Mouse (Mus musculus) embryonic facial prominence, embryonic 13.5 days (tissue): ENCODE results near the gene Gsto1. TPM values are rescaled to one million over a fixed set of nuclear protein-coding genes. Genes with fewer than 3 reads are reported as not detected.

Experiments
- ATAC-seq: fragments of 200-750 bp; cut with Nextera tagmentation; 2 replicates; pipeline ENCODE4 v1.8.0; 2017; ENCODE audit warnings: low read depth; ENCODE audit not compliant: insufficient number of reproducible peaks, insufficient read depth, low FRiP score, low TSS enrichment
- H3K27ac ChIP-seq: fragments of 300-500 bp; sonication (generic); 2 replicates; pipeline ENCODE4 v1.5.1; 2015; ENCODE audit warnings: moderate library complexity, mild to moderate bottlenecking, inconsistent platforms
- H3K27me3 ChIP-seq: fragments of 300-500 bp; sonication (generic); 2 replicates; pipeline ENCODE4 v1.6.1; 2015; ENCODE audit warnings: mild to moderate bottlenecking, inconsistent platforms
- H3K36me3 ChIP-seq: fragments of 300-500 bp; sonication (generic); 2 replicates; pipeline ENCODE4 v1.6.1; 2015; ENCODE audit warnings: mild to moderate bottlenecking, inconsistent platforms
- H3K4me1 ChIP-seq: fragments of 300-500 bp; sonication (generic); 2 replicates; pipeline ENCODE4 v1.6.1; 2015; ENCODE audit warnings: inconsistent platforms
- H3K4me2 ChIP-seq: fragments of 300-500 bp; sonication (generic); 2 replicates; pipeline ENCODE4 v1.6.1; 2015; ENCODE audit warnings: moderate library complexity, mild to moderate bottlenecking, inconsistent platforms
- H3K4me3 ChIP-seq: fragments of 300-500 bp; sonication (generic); 2 replicates; pipeline ENCODE4 v1.5.1; 2015; ENCODE audit warnings: mild to moderate bottlenecking, inconsistent platforms
- H3K9ac ChIP-seq: fragments of 300-500 bp; sonication (generic); 2 replicates; pipeline ENCODE4 v1.6.1; 2015; ENCODE audit warnings: mild to moderate bottlenecking, inconsistent platforms
- H3K9me3 ChIP-seq: fragments of 300-500 bp; sonication (generic); 2 replicates; pipeline ENCODE4 v1.6.1; 2016; ENCODE audit warnings: inconsistent platforms
- WGBS: fragments of 180-500 bp; shearing (Covaris S2); methylation state at CpG from one replicate; pipeline ENCODE4 v1.1.7; 2015; ENCODE audit warnings: mixed read lengths; 5-methylcytosine and 5-hydroxymethylcytosine counted together
- polyA plus RNA-seq: library from polyadenylated mRNA; unstranded; fragments of >200 nt; fragmentation: Nextera tagmentation; extraction: Ambion mirVana; gene quantifications from 2 replicates; pipeline ENCODE4 v1.2.1, GENCODE M21; 2015

The Gsto1 gene
- polyA plus RNA-seq, 1 experiment from 2014 or later = 149 TPM

- no peaks in the 10 kb centered on the region for H3K9me3 ChIP-seq
- no peak overlapping the region for H3K4me2 ChIP-seq
- no peak overlapping the region for H3K9ac ChIP-seq
- H3K27ac ChIP-seq = no peak overlapping the region
- peaks cover 22% of the 10 kb centered on the region for H3K4me1 ChIP-seq
- no peaks in the 10 kb centered on the region for H3K27me3 ChIP-seq
- WGBS = 26% methylated on average over 11 of the region's 11 CpGs
- no peak overlapping the region for H3K4me3 ChIP-seq
- ATAC-seq = no peak
- no peaks in the 10 kb centered on the region for H3K36me3 ChIP-seq
Measured at GRCm38 (mm10) chr19:47882151-47882881, 27.5 kb downstream of the Gsto1 start.

- 43% methylated on average over 9 of the region's 9 CpGs for WGBS
Measured at GRCm38 (mm10) chr19:47882882-47883254, 28.1 kb downstream of the Gsto1 start.

GRCm38 (mm10) chr19:47884296-47885085 lies 29.7 kb downstream of the Gsto1 start:
- Histone ChIP-seq H3K27ac (no peak overlapping the region), H3K9ac (no peak overlapping the region), H3K4me2 (no peak overlapping the region), H3K9me3 (no peaks in the 10 kb centered on the region), H3K27me3 (no peaks in the 10 kb centered on the region), H3K4me1 (peaks cover 22% of the 10 kb centered on the region), H3K4me3 (no peak overlapping the region), H3K36me3 (no peaks in the 10 kb centered on the region)
- WGBS = 65% methylated on average over 13 of the region's 13 CpGs
- ATAC-seq = no peak

More at GRCm38 (mm10) chr19:47882882-47883254, 28.1 kb downstream of the Gsto1 start:
- no peak for ATAC-seq
- no peak overlapping the region for H3K4me3 ChIP-seq
- H3K27me3 ChIP-seq = no peaks in the 10 kb centered on the region
- H3K4me1 ChIP-seq = peaks cover 22% of the 10 kb centered on the region
- no peaks in the 10 kb centered on the region for H3K36me3 ChIP-seq
- H3K4me2 ChIP-seq = no peak overlapping the region
- H3K9me3 ChIP-seq = no peaks in the 10 kb centered on the region
- H3K27ac ChIP-seq = no peak overlapping the region
- no peak overlapping the region for H3K9ac ChIP-seq

DNA sequence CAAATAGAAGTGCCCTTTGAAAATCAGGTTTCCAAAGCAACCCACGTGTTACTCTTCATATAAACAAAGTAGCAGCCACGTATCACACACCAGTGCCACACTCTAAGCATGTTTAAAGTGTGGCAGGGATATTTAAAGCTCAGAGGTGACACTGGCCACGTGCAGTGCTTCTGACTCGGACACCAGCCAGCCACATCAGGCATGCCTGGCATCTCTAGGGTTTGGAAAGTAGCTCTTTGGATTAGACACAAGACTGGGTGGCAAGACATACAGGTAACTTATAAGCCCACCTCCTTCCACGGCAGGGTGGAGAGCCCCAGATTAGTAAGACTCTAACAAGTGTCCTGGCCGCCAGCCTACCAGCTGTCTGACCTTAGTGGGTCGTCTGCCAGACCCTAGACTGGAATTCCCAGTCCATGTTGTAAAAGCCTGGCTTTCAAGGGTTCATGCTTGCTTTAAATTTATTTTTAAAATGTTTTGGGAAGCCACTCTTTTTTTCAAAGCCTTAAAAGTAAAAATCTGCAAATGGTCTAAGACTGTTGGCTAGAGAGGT lies 30.5 kb downstream of the Gsto1 start:
- Histone ChIP-seq H3K4me2 (no peak overlapping the region), H3K4me3 (no peak overlapping the region), H3K36me3 (no peaks in the 10 kb centered on the region), H3K4me1 (peaks cover 22% of the 10 kb centered on the region), H3K27me3 (no peaks in the 10 kb centered on the region), H3K9me3 (no peaks in the 10 kb centered on the region), H3K27ac (no peak overlapping the region), H3K9ac (no peak overlapping the region)
- no peak for ATAC-seq
- WGBS = 67% methylated on average over 7 of the region's 7 CpGs

DNA sequence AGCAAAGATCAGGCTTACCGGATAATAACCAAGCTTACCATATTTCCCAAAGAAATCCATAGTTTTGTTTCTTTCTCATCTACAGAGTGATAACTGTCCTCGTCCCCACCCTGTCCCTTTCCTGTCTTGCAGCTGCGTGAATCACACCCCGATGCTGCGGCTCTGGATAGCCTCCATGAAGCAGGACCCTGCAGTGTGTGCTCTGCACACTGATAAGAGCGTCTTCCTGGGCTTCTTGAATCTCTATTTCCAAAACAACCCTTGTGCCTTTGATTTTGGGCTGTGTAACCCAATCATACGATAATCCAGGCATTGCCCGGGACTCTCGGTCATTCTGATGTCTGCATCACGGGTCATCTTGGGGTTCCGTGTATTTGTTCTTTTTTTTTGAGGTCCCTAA lies 31.1 kb downstream of the Gsto1 start:
- Histone ChIP-seq H3K9ac (no peak overlapping the region), H3K9me3 (no peaks in the 10 kb centered on the region), H3K4me1 (peaks cover 24% of the 10 kb centered on the region), H3K27ac (no peak overlapping the region), H3K27me3 (no peaks in the 10 kb centered on the region), H3K4me3 (no peak overlapping the region), H3K4me2 (no peak overlapping the region), H3K36me3 (no peaks in the 10 kb centered on the region)
- 88% methylated on average over 11 of the region's 11 CpGs for WGBS
- no peak for ATAC-seq

DNA sequence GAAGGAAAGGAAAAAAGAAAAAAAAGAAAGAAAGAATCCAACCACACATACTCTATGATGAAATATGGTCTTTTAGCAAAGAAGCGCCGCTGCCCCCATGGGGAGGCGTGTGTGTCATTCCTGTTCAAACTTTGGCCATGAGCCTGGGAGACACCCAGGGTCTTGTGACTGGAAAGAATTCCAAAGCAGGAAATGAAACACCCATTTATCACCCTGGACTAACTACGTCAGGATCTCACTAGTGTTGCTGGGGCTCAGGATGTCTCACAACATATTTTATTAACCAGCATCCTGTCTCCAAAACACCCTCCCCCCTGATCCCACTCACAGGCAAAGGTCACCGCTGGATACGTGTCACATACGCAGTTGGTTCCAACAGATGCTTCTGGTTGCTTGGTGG lies 31.8 kb downstream of the Gsto1 start:
- Histone ChIP-seq H3K27ac (no peak overlapping the region), H3K4me1 (peaks cover 31% of the 10 kb centered on the region), H3K4me2 (no peak overlapping the region), H3K36me3 (no peaks in the 10 kb centered on the region), H3K4me3 (no peak overlapping the region), H3K9ac (no peak overlapping the region), H3K27me3 (no peaks in the 10 kb centered on the region), H3K9me3 (no peaks in the 10 kb centered on the region)
- WGBS = 69% methylated on average over 7 of the region's 7 CpGs
- ATAC-seq = no peak

DNA sequence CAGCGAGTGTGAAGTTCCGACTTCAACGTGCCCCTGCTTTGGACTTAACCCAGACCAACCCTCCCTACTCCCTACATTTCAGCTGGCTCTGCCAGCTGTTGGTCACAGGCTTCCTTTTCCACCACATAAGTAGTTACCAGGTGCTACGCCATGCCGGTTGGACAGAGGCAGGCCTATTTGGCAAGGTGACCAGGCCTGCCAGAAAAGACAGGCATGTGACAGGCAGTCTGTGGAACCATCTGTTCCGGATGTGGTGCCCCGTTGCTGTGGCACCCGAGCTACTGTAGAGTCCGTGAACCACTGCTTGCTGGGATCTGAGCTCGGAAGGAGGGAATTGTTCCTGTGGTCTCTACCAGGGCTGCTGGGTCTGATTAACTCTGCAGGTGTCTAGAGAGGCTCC lies 32.6 kb downstream of the Gsto1 start:
- Histone ChIP-seq H3K27ac (no peak overlapping the region), H3K27me3 (no peaks in the 10 kb centered on the region), H3K36me3 (no peaks in the 10 kb centered on the region), H3K4me2 (no peak overlapping the region), H3K9ac (no peak overlapping the region), H3K4me1 (peaks cover 31% of the 10 kb centered on the region), H3K9me3 (no peaks in the 10 kb centered on the region), H3K4me3 (no peak overlapping the region)
- no peak for ATAC-seq
- 82% methylated on average over 10 of the region's 10 CpGs for WGBS

GRCm38 (mm10) chr19:47888037-47888436 lies 33.3 kb downstream of the Gsto1 start:
- peaks cover 26% of the 10 kb centered on the region for H3K4me1 ChIP-seq
- whole genome bisulfite sequencing = 90% methylated on average over 8 of the region's 8 CpGs
- no peak overlapping the region for H3K4me2 ChIP-seq
- no peak overlapping the region for H3K9ac ChIP-seq
- no peaks in the 10 kb centered on the region for H3K27me3 ChIP-seq
- no peak overlapping the region for H3K27ac ChIP-seq
- H3K9me3 ChIP-seq = no peaks in the 10 kb centered on the region
- no peak overlapping the region for H3K4me3 ChIP-seq
- ATAC-seq = no peak
- H3K36me3 ChIP-seq = peaks cover 4% of the 10 kb centered on the region; the same call in 1 of the 2 replicates

DNA sequence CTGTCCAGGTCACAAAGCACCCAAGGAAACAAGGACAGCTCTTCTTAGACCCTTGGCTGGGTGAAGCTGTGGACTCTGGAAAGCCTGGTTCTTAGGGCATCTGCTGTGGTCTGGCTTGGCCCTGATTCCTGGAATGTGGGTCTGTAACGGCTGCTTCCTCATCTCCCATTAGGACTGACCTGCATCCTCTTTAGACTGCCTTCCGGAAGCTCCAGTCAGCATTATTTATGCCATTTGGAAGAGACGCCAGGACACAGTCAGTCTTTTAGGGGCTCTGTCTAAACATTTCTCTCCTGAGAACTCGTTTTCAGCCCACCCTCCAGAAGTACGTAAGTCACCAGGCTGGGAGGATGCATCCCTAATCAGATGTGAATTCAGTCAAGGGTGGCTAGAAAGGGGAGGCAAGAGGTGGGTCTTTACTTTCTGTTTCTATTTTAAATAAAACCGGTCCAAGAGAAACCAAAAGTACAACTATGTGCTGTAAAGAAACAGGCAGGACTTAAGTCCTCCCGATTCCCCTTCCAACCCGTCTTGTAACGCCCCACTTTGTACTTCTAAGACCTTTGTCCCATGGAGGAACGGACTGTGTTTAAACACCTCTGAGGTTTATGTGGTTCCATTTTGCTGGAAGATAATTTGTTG lies 35.8 kb downstream of the Gsto1 start:
- Histone ChIP-seq H3K4me1 (peaks cover 13% of the 10 kb centered on the region; the same call in 1 of the 2 replicates), H3K27ac (0 out of 2 replicates have a peak overlapping the region, but pooled peaks have one; percentile 22), H3K36me3 (peaks cover 26% of the 10 kb centered on the region), H3K4me2 (no peak overlapping the region), H3K9ac (no peak overlapping the region), H3K27me3 (no peaks in the 10 kb centered on the region), H3K4me3 (no peak overlapping the region), H3K9me3 (no peaks in the 10 kb centered on the region)
- ATAC-seq = no peak
- 69% methylated on average over 10 of the region's 10 CpGs for WGBS

DNA sequence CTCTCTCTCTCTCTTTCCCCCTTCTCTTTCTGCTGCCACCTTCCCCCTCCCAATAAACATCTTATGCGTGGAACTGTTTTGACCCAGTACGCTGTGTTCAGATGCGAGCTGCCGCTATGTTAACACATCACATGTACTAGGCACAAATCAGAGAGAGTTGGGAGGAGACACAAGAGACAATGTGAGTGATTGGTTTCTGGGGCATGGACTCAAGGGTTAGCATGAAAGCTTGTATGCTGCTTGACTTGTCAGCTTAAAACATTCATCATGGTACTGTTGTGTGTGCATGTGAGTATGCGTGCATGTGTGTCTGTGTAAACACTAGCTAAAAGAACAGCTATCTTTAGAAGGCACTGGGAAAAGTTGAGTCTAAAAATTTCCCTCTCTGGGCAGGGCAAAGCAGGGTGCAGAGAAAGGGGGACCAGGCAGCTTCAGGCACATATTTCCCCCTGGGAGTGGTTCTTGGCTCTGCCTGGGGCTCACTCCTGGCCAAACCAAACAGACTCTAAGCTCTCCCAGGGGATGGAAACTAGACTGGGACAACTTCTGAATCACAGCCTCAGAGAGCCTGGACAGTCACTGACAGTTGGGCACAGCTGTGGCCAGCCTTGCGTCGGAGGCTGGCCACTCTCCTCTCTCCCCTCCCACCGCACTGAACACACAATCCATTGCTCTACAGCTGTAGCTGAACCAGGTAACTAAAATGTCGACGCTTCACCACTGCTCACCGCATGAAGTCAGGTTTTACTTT lies 37.0 kb downstream of the Gsto1 start:
- no peak for ATAC-seq

GRCm38 (mm10) chr19:47893092-47893491 lies 38.3 kb downstream of the Gsto1 start:
- no peak overlapping the region for H3K4me2 ChIP-seq
- H3K9me3 ChIP-seq = no peaks in the 10 kb centered on the region
- peaks cover 51% of the 10 kb centered on the region for H3K36me3 ChIP-seq
- H3K4me1 ChIP-seq = peaks cover 13% of the 10 kb centered on the region; the same call in 1 of the 2 replicates
- H3K27me3 ChIP-seq = no peaks in the 10 kb centered on the region
- H3K4me3 ChIP-seq = no peak overlapping the region
- no peak for ATAC-seq
- no peak overlapping the region for H3K27ac ChIP-seq
- H3K9ac ChIP-seq = no peak overlapping the region
- 93% methylated on average over 6 of the region's 6 CpGs for WGBS

More for the DNA sequence above, 37.0 kb downstream of the Gsto1 start:
- Histone ChIP-seq H3K4me2 (no peak overlapping the region), H3K27me3 (no peaks in the 10 kb centered on the region), H3K4me3 (no peak overlapping the region), H3K9me3 (no peaks in the 10 kb centered on the region), H3K36me3 (peaks cover 38% of the 10 kb centered on the region), H3K27ac (0 out of 2 replicates have a peak overlapping the region, but pooled peaks have one; percentile 11), H3K4me1 (peaks cover 13% of the 10 kb centered on the region; the same call in 1 of the 2 replicates), H3K9ac (no peak overlapping the region)
- WGBS = 89% methylated on average over 11 of the region's 11 CpGs
